Mouse (Mus musculus): ENCODE results near the gene Grik4. TPM values are rescaled to one million over a fixed set of nuclear protein-coding genes. Genes with fewer than 3 reads are reported as not detected.

Grik4 gene
- total RNA-seq, 1 experiment from 2014 or later, result not detected

DNA sequence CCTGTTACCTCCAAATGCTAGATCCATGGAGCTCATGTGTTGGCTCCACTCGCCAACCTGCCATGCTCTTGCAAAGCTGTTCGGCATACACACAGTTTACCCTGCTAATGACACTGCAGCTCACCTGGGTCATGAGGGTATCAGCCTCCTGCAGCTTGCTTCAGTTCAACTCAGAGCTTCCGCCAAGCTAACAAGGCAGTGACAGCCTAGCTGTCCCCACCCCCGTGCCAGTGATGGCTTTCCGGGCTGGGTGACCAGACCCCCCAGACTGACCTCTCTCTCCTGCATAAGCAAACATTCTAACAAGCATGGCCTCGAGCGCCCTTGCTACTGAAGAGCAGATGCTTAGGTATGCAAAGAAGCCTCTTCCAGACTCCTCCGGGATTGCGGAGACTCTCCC lies 167.5 kb downstream of the Grik4 start:
- ATAC-seq (replicated peaks; ENCODE audit: low read depth, poor library complexity, severe bottlenecking), result no peak

DNA sequence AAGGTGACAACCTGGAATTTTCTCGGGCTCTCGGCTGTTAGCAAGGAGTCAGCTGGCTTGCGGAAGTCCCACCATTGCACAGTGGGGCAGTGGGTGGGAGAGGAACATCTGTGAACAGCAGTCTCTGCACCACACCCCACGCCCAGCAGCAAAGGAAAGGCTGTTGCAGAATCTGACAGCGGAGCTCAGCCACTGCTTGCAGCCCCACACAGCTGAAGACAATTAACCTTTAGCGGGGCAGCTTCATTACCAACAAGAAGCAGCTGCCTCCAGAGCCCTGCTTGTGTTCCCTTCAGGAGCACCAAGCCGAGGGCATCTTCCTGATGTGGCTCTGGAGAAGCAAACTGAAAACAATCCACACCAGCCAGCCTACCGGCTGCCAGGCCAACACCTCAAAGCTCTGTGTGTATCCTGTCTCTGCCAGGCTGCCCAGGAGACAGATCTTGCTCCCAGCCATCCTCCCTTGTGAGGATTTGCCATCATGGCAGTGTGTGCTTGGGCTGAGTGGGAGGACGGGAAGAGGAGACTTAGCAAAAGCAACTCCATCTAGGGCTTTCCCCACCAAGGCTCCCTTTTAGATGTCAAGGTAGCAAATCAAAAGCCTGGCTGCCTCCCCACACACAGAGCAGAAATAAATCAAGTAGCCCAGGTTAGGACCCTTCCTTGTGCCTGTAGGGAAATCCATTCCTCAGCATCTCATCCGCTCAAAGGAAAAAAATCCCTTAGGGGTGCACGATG lies 179.3 kb downstream of the Grik4 start:
- ATAC-seq (replicated peaks; ENCODE audit: low read depth, poor library complexity, severe bottlenecking), result no peak

DNA sequence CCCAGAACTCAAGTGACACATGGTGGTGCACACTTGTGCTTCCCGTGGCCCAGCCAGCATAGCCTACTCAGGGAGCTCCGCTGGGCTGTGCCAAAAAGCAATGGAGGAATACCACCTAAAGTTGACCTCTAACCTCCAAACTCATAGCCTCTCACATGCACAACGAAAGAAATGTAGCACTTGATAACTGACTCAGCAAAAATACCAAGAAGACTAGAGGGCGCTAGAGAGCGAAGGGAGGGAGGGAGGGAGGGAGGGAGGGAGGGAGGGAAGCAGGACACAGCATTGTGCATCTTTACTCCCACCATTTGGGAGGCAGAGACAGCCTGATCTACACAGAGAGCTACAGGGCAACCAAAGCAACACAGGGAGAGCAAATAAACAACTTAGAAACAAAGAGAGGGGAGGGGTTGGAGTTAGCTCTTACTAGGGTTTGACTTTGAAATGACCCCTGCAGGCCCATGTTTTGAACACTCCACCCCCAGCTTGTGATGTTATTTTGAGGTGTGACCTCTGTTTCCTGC lies 185.5 kb downstream of the Grik4 start:
- no peak for ATAC-seq (replicated peaks; ENCODE audit: low read depth, poor library complexity, severe bottlenecking)

DNA sequence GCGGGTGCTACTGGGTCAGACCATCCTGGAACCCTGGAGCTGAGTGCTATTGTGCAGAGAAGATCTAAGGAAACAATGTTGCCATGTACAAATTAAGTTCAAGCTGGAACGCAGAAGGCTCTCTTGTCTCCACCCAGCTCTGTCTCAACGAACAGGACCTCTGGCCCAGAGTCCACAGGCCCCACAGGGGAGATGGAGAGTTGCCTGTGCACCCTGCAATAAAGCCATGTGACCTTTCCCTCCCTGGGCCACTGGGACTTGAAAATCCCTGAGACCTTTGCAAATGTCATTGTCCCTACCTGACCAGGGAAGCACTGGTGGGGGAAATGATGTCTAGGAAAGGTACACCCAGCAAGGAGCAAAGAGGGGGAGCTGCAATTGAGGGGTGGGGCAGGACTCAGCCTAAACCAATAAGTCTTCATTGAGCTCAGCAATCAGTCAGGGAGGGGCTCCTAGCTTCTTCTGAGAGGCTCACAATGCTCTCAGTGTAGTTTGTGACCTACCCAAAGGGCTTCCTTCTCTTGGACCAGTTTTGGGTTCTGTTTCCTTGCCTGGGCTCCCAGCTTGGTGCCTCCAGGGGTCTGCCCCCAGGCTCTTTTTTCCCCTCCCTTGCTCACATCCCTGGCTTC lies 187.2 kb downstream of the Grik4 start:
- no peak for ATAC-seq (replicated peaks; ENCODE audit: low read depth, poor library complexity, severe bottlenecking)

DNA sequence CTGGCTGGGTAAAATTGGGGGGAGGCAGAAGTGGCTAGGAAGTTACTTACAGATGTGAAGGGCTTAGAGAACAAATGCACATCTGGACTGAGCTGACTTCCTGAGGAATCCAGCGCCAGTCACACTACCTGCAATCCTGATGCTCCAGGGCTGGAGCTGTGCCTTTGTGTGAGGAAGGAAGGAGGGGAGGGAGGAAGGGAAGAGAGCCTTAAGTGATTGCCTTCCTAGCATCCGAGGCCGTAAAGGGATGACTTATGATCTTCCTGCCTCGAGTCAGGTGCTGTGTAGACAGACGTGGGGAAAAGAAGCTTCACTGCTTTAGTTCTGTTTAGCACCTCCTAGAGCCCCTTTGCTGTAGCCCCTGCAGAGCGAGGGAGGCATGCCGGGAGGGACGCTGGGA lies 189.6 kb downstream of the Grik4 start:
- ATAC-seq (replicated peaks; ENCODE audit: low read depth, poor library complexity, severe bottlenecking), result no peak

DNA sequence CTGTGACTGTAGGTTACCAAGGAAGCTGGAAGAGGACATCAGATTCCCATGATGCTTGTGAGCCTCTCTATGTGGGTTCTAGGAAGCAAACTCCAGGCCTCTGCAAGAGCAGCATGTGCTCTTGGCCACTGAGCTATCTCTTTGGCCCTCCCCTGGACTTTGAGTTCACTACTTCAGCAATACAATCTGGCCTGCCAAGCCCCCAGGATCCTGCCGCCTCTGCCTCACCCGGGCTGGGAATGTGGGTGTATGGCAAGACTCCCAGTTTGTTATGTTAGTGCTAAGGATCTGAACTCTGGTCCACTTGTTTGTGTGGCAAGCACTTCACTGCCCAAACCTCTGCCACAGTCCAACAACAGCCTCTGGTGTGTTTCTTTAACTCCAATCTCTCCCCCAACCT lies 193.1 kb downstream of the Grik4 start:
- ATAC-seq (replicated peaks; ENCODE audit: low read depth, poor library complexity, severe bottlenecking), result no peak

GRCm38 (mm10) chr9:42750176-42750575 lies 194.1 kb downstream of the Grik4 start:
- no peak for ATAC-seq (replicated peaks; ENCODE audit: low read depth, poor library complexity, severe bottlenecking)

DNA sequence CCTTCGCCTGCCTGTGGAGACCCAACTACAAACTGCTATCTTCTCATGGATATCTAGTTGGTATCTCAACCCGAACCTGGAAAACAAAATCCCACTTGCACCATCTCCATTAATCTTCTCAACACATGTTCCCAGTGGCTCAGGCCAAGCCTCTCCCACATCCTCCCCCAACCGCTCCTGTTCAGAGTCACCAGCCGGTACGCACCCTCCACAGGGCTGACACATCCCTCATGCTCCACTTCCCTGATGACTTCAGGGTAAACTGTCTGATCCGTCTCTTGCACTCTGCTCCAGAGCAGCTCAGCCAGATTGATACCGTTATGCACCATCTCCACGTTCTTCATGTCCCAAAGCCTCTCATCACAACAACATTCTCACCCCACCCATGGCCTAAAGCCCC lies 198.3 kb downstream of the Grik4 start:
- no peak for ATAC-seq (replicated peaks; ENCODE audit: low read depth, poor library complexity, severe bottlenecking)

GRCm38 (mm10) chr9:42742385-42742784 lies 201.9 kb downstream of the Grik4 start:
- no peak for ATAC-seq (replicated peaks; ENCODE audit: low read depth, poor library complexity, severe bottlenecking)

- no peak for ATAC-seq (replicated peaks; ENCODE audit: low read depth, poor library complexity, severe bottlenecking)
Measured at GRCm38 (mm10) chr9:42736697-42737335, 207.5 kb downstream of the Grik4 start.

DNA sequence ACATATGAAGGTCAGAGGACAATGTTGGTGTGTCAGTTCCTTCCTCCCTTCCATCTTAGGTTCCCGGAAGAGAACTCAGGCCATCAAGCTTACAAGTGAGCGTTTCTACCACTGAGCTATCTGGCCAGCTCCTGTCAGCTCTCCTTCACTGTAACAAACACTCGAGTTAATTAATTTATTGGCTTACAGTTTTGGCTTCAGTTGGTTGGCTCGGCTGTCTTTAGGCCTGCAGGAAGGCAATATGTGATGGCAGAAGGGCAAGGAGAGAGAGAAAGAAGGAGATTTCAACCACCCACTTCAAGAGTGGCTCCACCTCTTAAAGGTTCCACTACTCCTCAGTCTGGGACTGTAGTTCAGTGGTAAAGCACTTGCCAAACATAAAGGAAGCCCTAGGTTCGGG lies 209.2 kb downstream of the Grik4 start:
- ATAC-seq (replicated peaks; ENCODE audit: low read depth, poor library complexity, severe bottlenecking), result no peak

DNA sequence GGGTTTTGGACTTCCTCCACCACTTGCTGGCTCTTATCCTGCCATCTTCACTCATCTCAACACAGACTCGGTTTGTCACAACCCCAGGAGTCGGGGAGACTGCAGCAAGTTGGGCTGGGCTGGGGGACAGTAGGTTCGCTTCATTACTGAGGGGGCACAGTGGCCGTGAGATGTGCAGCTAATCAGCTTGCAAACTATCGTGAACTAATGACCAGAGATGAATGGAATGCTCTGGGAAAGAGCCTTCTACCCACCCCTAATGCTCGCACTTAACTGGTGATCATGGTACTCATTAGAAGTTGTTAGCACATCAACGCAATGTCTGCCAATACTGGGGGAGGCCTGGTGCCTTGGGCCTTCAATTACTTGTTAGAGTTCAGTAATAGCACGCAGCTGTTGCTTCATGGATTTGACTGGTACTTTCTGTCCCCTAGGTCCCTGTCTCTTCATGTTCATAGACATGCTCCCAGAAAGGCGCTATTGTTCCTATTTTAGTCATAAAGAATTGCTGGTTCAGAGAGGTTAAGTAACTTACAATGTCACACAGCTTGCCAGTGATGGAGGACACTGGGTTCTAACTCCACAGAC lies 211.5 kb downstream of the Grik4 start:
- no peak for ATAC-seq (replicated peaks; ENCODE audit: low read depth, poor library complexity, severe bottlenecking)

GRCm38 (mm10) chr9:42728472-42728871 lies 215.8 kb downstream of the Grik4 start:
- no peak for ATAC-seq (replicated peaks; ENCODE audit: low read depth, poor library complexity, severe bottlenecking)

DNA sequence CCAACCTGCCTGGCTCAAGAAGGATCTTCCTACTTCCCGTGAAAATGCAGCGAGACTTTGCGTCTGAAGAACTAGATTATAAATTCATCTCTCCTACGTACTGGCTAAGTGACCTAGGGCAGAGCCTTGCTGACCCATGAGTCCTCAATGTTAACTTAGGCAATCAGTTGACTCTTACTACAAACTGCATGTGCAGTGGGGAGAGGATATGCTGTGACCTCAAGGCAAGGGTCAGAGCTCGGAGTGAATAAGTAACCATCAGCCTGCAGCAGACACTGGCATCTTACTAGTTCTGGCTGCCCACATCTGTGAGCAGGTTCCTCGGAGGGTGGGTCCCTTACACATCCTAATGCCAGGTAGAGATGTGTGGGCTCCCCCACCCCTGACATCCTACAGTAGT lies 216.6 kb downstream of the Grik4 start:
- no peak for ATAC-seq (replicated peaks; ENCODE audit: low read depth, poor library complexity, severe bottlenecking)

DNA sequence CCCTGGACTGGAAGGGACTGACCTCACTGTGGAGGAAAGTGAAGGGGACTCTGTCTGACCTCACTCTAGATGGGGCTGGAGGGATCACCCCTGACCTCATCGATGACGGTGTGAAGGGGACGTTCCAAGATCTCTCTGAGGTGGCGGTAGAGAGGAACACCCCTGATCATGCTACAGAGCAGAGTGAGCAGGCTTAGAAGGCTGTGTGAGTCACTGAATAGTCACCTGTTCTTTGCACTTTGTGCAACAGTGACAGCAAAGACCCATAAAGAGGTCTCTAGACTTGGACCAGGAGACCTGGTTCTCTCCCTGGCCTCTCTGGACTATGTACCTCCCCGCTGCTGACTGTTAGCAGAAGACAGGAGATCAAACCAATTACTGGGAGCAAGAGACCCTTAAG lies 217.1 kb downstream of the Grik4 start:
- no peak for ATAC-seq (replicated peaks; ENCODE audit: low read depth, poor library complexity, severe bottlenecking)

DNA sequence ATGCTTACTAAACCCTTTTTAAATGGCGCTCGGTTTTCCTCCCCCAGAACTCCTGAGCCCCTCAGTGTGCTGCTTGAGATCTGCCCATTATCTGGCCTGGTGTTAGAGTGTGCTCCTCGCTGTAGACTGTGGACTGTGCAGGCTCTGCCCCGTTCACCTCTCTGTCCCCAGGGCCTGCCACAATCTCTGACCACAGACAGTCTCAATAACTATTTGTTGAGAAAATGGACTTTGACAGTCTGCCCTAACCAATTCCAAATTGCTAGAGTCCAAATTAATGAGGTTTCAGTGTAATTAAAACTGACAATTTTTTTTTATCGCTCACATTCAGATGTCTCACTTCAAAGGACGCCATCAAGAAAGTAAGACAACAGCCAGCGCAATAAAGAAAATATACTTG lies 220.2 kb downstream of the Grik4 start:
- no peak for ATAC-seq (replicated peaks; ENCODE audit: low read depth, poor library complexity, severe bottlenecking)

DNA sequence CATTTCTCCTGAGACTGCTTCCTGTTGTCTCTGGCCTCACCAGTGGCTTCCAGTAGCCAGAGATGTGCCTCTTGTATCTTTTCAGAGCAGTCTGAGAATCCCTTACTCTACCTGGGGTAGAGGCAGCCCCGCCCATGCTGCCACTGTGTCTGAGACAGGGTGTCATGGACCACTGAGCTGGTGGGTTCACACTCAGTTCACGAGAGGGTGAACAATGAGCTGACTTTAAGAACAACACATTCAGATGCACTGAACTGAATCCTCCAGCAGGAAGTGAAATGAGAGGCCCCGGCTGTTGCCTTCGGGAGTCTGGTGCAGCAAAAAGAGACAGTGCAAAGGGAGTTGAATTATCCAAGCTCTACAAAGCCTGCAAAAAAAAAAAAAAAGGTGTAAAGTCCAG lies 221.8 kb downstream of the Grik4 start:
- ATAC-seq (replicated peaks; ENCODE audit: low read depth, poor library complexity, severe bottlenecking), result no peak

- ATAC-seq (replicated peaks; ENCODE audit: low read depth, poor library complexity, severe bottlenecking), result no peak
Measured at GRCm38 (mm10) chr9:42721718-42722117, 222.6 kb downstream of the Grik4 start.

DNA sequence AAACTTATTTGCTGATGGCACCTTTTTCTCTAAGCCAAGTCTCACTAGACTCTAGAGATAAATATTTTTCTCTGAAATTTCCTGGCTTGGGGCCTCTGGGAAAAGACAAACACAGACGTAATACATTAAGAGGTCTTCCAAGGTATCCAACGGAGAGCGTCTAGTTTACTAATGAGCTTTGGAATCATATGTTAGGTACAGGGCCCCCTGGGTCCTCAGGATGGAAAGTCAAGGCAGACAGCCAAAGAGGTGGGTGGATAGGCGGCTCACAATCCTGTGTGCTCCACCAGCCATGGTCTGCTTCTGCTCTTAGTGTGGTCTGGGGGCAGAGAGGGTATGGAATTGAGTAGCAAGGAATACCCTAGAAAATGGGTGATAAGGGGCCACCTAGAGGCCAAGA lies 223.1 kb downstream of the Grik4 start:
- no peak for ATAC-seq (replicated peaks; ENCODE audit: low read depth, poor library complexity, severe bottlenecking)

DNA sequence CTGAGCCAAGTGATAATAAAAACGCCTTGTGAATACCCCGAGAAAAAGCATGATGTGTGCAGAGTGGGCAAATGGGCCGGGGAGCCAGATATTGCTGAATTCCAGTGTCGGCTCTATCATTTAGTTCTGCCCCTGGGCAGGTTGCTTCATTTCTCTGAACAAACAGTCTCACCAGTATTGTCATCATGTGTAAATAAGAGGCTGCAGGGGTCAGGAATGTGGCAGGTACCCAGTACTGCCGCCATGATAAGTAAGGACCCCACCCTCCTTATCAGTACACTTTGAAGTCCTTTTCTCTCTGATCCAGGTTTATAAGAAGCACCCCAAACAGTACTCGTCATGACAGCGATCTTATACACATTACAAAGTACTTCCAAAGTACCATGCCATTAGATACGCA lies 230.4 kb downstream of the Grik4 start:
- no peak for ATAC-seq (replicated peaks; ENCODE audit: low read depth, poor library complexity, severe bottlenecking)

- peak; percentile 52 for ATAC-seq (replicated peaks; ENCODE audit: low read depth, poor library complexity, severe bottlenecking)
Measured at GRCm38 (mm10) chr9:42705848-42706247, 238.4 kb downstream of the Grik4 start.

Measured in common myeloid progenitor, adult 5-6 weeks (primary cell).